Mouse (Mus musculus) urinary bladder, adult 18-20 months (tissue): ENCODE results near the gene Nom1.

Experiments used
- DNase-seq, 2 experiments: peaks; one replicate each; pipeline ENCODE4 v3.0.0; 2022; ENCODE audit warnings: low spot score in 2 of 2, mixed read lengths in 2 of 2

Nom1 gene

DNA sequence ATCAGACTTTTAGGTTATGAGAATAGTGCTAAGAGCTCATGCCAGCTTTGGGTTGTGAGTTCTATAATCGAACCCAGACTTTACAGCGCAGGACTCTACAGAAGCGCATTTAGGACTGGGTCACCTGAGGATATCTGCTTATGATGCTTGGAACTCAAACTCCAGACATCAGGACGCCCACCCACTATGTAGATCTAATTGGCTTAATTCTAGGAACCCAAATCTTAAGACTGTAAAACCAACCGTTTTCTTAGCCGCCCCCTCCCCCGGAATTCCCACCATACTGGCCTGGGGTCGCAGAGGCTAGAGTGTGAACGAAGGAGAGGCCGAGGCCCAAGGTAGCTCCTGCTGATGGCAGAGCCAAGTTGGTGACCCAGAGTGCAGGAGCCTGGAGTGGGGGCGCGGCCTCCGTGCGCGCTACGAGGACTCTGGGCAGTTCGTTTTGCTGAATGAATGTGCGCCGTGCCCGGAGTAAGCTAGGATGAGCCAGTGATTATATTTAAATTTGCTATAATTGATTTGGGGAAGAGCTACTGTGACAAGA is 36.5 kb downstream of the Nom1 start:
- no peak for DNase-seq

- DNase-seq = no peak
Observed at GRCm38 (mm10) chr5:29471396-29471795, 36.9 kb downstream of the Nom1 start.

DNA sequence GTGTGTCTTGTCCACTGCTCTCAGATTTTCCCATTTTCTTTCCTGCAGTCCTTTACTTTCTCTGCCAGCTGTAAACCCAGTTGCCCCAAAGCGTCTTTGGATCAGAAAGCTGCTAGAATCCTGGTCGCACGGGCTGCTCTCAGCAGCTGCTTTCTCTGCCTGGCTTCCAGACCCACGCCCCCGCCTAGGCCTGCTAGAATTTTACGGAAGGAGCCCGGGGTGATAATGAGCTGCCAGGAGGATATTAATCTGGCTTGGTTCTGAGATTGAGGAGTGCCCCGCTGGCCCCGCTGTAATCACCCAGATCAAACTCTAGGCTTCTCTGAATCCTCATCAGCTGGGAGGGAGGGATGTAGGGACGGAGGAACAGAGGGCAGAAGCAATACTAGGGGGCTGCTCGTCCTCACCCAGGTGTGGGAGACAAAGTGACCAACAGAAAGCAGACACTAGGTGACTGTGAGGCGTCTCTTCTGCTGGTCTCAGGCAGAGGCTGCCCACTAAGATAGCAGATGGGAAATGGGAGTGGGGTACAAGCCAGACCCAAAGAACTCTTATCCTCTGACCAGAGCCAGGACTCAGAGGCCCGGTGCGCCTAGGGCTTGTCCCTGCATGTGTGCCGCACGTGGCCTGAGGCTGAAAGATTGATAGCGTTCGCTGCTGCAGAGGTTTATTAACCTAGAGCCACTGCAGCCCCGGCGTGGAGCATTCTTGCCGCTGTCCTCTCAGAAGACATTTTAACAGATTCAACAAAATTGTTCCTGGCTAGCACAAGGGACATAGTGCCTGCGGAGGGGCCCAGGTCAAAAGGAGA is 37.6 kb downstream of the Nom1 start:
- DNase-seq = peak in 1 of 2 experiments; percentile 8

DNA sequence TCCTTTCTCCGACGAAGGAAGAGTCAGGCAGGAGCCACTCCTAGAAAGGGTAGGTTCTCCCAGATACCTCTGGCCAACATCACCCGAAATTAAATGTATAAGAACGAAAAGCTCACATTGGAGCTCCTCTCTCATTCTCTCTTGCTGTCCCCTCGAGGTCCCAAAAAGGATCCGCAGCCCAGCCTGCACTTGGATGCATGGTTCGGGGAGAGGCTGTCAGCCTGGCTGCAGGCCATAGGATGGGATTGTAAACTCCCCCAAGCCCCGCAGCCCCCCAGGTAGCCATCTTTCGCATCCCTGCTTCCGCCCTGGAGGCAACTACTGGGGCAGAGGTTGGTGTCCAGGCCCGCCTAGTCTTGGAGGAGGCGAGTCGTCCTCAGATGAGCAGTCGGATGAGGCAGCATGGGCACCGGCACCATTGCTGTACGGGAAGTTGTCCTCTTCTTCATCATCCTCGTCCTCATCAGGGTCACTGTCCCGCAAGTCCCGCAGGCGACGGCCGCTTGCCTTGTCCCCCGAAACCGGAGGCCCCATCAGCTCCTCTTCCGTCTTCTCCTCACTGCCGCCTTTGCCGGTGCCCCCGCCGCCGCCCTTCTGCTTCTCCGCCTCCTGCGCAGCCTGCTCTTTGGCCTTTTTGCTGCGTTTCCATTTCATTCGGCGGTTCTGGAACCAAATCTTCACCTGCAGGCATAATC is 39.2 kb downstream of the Nom1 start:
- no peak for DNase-seq

DNA sequence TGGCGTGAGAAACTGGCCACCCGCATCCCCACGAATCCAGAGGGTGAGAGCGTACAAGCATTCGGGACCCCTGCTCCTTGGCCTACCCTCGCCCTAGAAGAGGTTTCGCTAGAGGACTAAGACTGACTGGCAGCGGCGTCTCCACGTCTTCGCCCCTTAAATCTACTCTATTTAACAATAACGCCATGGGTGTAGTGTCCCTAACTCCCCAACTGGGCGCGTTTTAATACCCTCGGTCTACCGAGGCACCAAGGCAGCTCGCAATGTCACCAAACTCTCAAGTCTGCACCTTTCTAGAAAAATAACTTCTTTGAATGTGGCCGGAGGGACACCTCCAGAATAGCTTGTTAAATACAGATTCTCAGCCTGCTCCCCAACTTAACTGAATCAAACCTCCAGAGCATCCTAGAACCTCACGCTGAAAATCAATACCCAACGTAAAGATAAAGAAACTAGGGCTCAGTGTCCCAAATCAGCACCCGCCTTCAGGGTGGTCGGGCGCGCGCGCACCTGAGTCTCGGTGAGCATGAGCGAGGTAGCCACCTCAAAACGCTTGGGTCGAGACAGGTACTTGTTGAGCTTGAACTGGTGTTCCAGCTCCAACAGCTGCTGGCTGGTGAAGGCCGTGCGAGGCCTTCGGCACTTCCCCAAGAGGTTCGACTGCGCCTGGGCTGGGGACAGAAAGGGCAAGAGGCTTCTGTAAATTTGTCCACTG is 39.9 kb downstream of the Nom1 start:
- DNase-seq = no peak

- DNase-seq = no peak
Observed at GRCm38 (mm10) chr5:29475041-29475440, 40.6 kb downstream of the Nom1 start.

GRCm38 (mm10) chr5:29475556-29475955 is 41.1 kb downstream of the Nom1 start:
- no peak for DNase-seq

DNA sequence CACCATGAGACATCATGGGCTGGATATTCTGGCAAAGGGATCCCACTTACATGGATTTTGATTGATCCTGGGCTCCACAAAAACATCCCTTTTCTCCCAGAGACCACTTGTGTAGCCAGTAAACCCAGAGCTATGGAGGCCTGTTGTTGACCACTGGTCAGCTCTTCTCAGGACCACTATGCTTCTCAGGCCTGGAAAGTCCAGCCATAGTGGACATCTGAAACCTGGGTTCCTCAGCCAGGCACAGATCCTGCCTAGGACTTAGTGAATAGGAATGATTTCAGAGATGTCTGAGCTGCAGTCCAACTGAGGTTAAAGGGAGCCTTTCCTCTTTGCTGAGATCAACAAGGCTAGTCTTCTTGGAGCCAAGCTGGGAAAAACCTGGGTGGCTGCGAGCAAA is 41.6 kb downstream of the Nom1 start:
- DNase-seq = no peak

DNA sequence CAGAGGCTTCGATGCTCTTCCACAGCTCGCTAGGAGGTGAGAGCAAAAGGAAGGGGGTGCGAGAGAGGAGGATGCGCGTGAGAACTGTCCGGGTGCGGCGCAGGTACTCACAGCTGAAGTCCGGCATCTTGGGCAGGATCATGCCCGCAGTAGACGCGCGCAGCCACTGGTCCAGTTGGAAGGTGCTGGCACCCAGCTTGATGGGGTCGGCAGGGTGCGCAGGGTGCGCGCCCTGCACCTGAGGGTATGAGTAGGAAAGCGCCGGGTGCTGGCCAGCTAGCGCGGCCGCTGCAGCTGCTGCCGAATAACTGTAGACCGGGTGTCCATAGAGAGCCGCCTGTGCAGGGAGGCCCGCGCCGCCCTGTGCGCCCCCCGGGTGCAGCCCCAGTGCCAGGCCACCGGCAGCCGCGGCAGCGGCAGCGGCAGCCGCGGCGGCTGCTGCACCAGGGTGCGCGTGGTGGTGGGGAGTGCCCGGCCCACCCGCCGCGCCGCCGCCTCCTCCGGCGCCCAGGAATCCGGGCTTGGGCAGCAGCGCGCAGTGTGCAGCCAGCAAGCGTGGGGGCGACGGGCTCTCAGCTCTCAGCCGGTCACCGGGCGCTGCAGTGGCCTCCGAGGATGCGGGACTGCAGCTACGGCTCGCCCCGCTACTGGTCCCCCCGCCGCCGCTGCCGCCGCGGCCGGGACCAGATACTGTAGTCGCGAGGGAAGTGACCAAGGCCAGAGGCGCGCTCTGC is 43.2 kb downstream of the Nom1 start:
- no peak for DNase-seq

- DNase-seq = no peak
Observed at GRCm38 (mm10) chr5:29478208-29479197, 44.0 kb downstream of the Nom1 start, which contains the start of gene Mnx1. Gene Mnx1, minus strand, starts transcription at chr5:29478470.

DNA sequence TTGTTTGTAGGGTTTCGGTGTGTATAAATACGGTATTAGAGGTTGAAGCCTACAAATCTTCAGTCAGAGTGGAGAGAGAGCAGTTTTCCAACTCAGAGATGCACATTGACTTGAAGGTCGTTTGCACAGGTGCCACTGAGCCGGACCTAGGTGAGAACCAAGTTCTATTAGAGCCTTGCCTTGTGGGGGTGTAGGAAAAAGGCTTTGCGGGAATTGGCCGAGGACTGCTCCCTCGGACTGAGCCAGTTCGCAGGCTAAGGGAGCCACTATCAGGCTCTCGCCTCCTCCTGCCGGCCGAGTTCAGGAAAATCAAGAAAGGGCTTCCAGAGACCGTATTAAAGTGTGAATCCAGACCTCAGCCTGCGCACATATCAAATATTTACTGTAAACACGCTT is 44.7 kb downstream of the Nom1 start:
- DNase-seq = no peak

DNA sequence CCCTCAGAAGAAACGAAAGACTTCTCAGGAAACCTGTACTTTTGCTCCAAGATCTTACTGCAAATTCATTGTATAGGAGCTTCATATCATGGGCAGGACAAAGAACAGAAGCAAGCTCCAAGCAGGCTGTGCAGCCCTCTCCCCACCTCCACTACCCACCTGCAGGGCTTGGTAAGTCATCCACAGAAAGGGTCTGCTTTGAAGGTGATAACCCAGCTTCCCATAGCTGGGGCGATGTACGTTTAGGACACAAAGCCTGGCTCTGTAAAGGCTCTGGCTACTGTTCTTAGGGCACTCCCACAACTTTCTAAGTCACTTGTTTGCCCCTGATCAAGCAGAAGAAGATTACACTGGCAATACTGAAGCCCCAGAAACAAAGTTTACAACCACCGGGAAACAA is 49.3 kb downstream of the Nom1 start:
- DNase-seq = no peak

DNA sequence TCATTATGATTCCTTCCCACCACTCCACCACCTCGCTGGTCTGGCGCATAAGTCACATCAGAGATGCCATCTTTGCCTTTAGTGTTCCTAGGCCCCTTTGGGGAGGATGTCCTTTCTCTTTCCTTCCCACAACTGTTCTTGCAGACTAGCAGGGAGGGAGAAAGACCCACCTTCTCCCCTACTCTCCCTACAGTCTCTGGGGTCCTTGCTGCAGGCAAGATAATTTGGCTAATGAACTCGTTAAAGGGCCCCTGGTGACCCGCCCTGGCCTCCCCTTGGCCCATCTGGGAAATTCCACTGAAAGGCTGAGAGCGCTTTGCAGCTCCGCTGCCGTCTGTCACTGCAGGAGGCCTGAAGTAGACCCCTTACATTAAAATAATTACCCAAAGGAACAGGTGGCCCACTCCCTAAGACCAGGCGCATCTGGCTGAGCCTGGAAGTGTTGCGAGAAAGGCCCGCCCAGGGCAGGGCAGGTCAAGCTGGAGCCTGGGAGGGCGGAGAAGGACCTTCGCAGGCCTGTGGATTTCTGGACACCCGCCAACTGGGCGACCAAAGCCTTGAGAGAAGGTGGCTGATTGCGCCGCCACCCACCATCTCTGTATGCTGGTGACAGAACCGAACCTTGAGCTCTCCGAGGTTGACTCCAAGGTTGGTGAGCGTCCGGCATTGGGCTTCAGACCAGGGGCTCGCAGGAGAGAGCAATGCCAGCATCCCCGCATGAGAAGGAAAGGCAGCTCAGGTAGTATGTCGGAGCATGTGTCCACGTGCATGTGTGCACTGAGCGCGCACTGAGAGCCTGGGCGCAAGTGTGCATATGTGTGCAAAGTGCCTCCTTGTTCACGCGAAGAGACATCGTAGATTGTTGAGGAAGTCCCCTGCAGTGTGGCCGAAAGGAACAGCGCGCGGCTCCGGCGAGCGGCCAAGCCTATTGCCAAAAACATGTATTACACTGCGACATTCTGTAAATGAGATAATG is 50.8 kb downstream of the Nom1 start:
- DNase-seq = no peak

GRCm38 (mm10) chr5:29485941-29486320 is 51.5 kb downstream of the Nom1 start:
- DNase-seq = no peak

- DNase-seq = no peak
Observed at GRCm38 (mm10) chr5:29487321-29487720, 52.9 kb downstream of the Nom1 start.

GRCm38 (mm10) chr5:29507013-29507412 is 72.5 kb downstream of the Nom1 start:
- no peak for DNase-seq
